Mouse (Mus musculus) testis, postnatal 10 days (tissue): Measurements from ENCODE around the gene Caprin1.
A peak's percentile ranks its signal among the peaks of the same experiment; 100 is the strongest.

Experiments used
- DNase-seq: peaks from one replicate; pipeline ENCODE4 v3.0.0; 2021; ENCODE audit warnings: low spot score

The Caprin1 gene

DNA sequence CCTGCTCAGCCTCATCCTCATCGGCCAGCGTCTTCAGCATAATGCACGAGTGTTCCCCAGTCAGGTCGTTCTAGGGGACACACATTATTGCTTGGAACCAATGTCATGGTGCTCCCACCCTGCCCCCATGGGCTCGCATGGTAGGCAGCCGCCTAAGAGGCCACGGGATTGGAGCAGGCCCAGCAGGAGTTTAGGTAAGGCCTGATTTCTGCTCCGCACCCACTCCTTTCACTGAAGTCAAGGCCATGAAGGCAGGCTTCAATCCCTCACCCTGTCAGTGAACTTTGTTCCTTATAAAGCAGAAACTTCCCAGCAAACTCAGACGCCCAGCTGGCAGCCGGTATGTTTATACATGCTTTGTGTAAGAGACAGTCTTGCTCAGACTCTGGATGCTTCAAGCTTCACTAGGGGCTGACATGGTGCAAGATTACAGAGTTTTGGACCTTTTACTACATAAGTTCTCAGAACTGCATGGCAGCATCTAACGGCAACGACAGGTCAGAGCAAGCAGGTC, 69.4 kb downstream of the Caprin1 start:
- no peak for DNase-seq

- DNase-seq: no peak
Measured at GRCm38 (mm10) chr2:103724521-103724920, 72.9 kb downstream of the Caprin1 start.

DNA sequence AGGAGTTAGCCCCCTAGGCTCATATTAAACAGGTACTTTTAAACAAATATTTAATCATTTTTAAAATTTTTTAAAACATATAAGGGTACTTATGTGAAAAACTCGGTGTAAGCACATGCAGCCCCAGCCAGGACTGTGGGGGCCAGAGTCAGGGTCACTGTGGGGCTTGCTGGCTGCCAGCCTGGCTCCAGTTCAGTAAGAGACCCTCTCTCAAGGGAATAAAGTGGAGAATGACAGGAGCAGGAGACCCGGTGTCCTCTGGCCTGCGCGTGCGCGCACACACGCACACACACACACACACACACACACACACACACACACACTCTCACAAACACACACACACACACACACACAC, 78.2 kb downstream of the Caprin1 start:
- no peak for DNase-seq

- DNase-seq: peak; percentile 83
Measured at GRCm38 (mm10) chr2:103718594-103719291, 78.7 kb downstream of the Caprin1 start.

DNA sequence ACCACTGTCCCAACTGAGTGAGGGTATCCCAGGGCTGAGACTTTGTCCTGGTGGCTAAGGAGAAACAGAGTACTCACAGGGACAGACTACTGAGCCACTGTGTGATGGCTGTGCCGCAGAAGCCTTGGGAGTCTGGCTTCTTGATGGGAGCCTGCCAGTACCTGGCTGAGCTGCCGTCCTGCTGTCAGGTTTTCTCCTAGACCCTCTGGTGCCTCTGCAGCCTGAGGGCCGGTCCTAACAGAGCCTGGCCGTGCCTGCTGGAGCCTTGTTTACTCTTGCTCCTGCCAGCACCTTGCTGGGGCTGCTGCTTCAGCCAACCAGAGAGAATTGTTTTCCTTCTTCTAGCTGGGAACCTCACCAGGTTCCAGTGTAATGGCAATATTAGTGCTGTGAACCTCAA, 83.0 kb downstream of the Caprin1 start:
- no peak for DNase-seq

- no peak for DNase-seq
Measured at GRCm38 (mm10) chr2:103713831-103714230, 83.6 kb downstream of the Caprin1 start.
